Mouse (Mus musculus): Measurements from ENCODE around the gene Bcl9l. TPM values are rescaled to one million over a fixed set of nuclear protein-coding genes. Genes with fewer than 3 reads are reported as not detected.
"Not testable (repeated sequence)": the region's sequence is repeated elsewhere in the genome, so short reads cannot be mapped to it uniquely, and the experiment has no call there.

Gene Bcl9l
- polyA plus RNA-seq (2015; fragmentation: Nextera tagmentation; extraction: Ambion mirVana): 9.7 and 11.1 TPM in 2 replicates

- peak within 1 kb of the TSS; percentile 82 for H3K4me2 ChIP-seq (ENCODE audit: low read length)
- no peaks in the 10 kb centered on the region for H3K36me3 ChIP-seq (ENCODE audit: control insufficient read depth, insufficient read depth, low read length)
- H3K9me3 ChIP-seq (ENCODE audit: control insufficient read depth, low read length): no peaks in the 10 kb centered on the region
- H3K27me3 ChIP-seq (replicated peaks; ENCODE audit: control insufficient read depth, insufficient read depth, low read length): no peaks in the 10 kb centered on the region
- peak; percentile 75 for ATAC-seq
- peak within 1 kb of the TSS; percentile 98 for H3K27ac ChIP-seq (ENCODE audit: low read depth, low read length)
- H3K9ac ChIP-seq (ENCODE audit: low read depth, low read length): peak within 1 kb of the TSS; percentile 98
- peaks cover 50% of the 10 kb centered on the region for H3K4me1 ChIP-seq (ENCODE audit: control insufficient read depth, insufficient read depth, low read depth, low read length)
- H3K4me3 ChIP-seq (ENCODE audit: low read length): peak within 1 kb of the TSS; percentile 91
- WGBS: under 1% methylated on average over 21 of the region's 31 CpGs
Measured at GRCm38 (mm10) chr9:44482552-44482951, at the start of gene Bcl9l. Gene Bcl9l, plus strand, starts transcription at chr9:44482825.

DNA sequence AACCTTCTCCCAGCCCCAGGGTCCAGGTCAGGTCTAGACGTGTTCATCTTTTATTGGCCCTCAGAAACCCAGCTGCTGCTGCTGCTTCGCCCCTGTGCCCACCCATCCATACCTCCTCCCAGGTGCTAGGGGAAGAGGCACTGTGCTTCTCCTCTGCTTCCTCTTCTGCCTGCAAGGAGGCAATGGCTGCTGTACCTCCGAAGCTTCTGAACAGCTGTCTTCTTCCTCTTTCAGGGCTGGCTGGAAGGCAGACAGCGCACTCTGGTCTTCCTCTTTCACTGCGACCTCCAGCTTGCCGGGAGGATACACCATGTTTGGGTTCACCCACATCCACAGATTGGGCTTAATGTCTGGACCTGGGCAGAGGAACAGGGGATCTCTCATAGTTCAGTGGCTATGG is 46.9 kb upstream of the Bcl9l start:
- no peak overlapping the region for H3K27ac ChIP-seq (ENCODE audit: low read depth, low read length)
- H3K9me3 ChIP-seq (ENCODE audit: control insufficient read depth, low read length): no peaks in the 10 kb centered on the region
- H3K9ac ChIP-seq (ENCODE audit: low read depth, low read length): no peak overlapping the region
- no peaks in the 10 kb centered on the region for H3K4me1 ChIP-seq (ENCODE audit: control insufficient read depth, insufficient read depth, low read depth, low read length)
- H3K4me3 ChIP-seq (ENCODE audit: low read length): no peak overlapping the region
- 86% methylated on average over 6 of the region's 6 CpGs for WGBS
- no peaks in the 10 kb centered on the region for H3K36me3 ChIP-seq (ENCODE audit: control insufficient read depth, insufficient read depth, low read length)
- no peaks in the 10 kb centered on the region for H3K27me3 ChIP-seq (replicated peaks; ENCODE audit: control insufficient read depth, insufficient read depth, low read length)
- H3K4me2 ChIP-seq (ENCODE audit: low read length): no peak overlapping the region
- no peak for ATAC-seq

- no peaks in the 10 kb centered on the region for H3K4me1 ChIP-seq (ENCODE audit: control insufficient read depth, insufficient read depth, low read depth, low read length)
- no peaks in the 10 kb centered on the region for H3K36me3 ChIP-seq (ENCODE audit: control insufficient read depth, insufficient read depth, low read length)
- ATAC-seq: no peak
- H3K4me3 ChIP-seq (ENCODE audit: low read length): no peak within 1 kb of the TSS
- 78% methylated on average over 19 of the region's 19 CpGs for WGBS
- H3K9ac ChIP-seq (ENCODE audit: low read depth, low read length): no peak within 1 kb of the TSS
- H3K9me3 ChIP-seq (ENCODE audit: control insufficient read depth, low read length): no peaks in the 10 kb centered on the region
- H3K27me3 ChIP-seq (replicated peaks; ENCODE audit: control insufficient read depth, insufficient read depth, low read length): no peaks in the 10 kb centered on the region
- no peak within 1 kb of the TSS for H3K27ac ChIP-seq (ENCODE audit: low read depth, low read length)
- no peak within 1 kb of the TSS for H3K4me2 ChIP-seq (ENCODE audit: low read length)
Measured at GRCm38 (mm10) chr9:44440961-44441360, 41.7 kb upstream of the Bcl9l start, which contains the start of gene Foxr1. Gene Foxr1, minus strand, starts transcription at chr9:44441136.

GRCm38 (mm10) chr9:44444402-44445025 is 38.1 kb upstream of the Bcl9l start:
- ATAC-seq; H3K9me3 ChIP-seq (ENCODE audit: control insufficient read depth, low read length); H3K4me3 ChIP-seq (ENCODE audit: low read length); H3K4me2 ChIP-seq (ENCODE audit: low read length); H3K9ac ChIP-seq (ENCODE audit: low read depth, low read length); H3K27ac ChIP-seq (ENCODE audit: low read depth, low read length); H3K27me3 ChIP-seq (replicated peaks; ENCODE audit: control insufficient read depth, insufficient read depth, low read length); H3K36me3 ChIP-seq (ENCODE audit: control insufficient read depth, insufficient read depth, low read length); H3K4me1 ChIP-seq (ENCODE audit: control insufficient read depth, insufficient read depth, low read depth, low read length): not testable (repeated sequence)
- 85% methylated on average over 7 of the region's 7 CpGs for WGBS

- Histone ChIP-seq H3K27me3 (replicated peaks; ENCODE audit: control insufficient read depth, insufficient read depth, low read length) (no peaks in the 10 kb centered on the region), H3K4me2 (ENCODE audit: low read length) (no peak overlapping the region), H3K9ac (ENCODE audit: low read depth, low read length) (no peak overlapping the region), H3K4me1 (ENCODE audit: control insufficient read depth, insufficient read depth, low read depth, low read length) (peaks cover 4% of the 10 kb centered on the region), H3K9me3 (ENCODE audit: control insufficient read depth, low read length) (no peaks in the 10 kb centered on the region), H3K27ac (ENCODE audit: low read depth, low read length) (no peak overlapping the region), H3K36me3 (ENCODE audit: control insufficient read depth, insufficient read depth, low read length) (no peaks in the 10 kb centered on the region), H3K4me3 (ENCODE audit: low read length) (no peak overlapping the region)
- ATAC-seq: no peak
Measured at GRCm38 (mm10) chr9:44450387-44450786, 32.2 kb upstream of the Bcl9l start.

DNA sequence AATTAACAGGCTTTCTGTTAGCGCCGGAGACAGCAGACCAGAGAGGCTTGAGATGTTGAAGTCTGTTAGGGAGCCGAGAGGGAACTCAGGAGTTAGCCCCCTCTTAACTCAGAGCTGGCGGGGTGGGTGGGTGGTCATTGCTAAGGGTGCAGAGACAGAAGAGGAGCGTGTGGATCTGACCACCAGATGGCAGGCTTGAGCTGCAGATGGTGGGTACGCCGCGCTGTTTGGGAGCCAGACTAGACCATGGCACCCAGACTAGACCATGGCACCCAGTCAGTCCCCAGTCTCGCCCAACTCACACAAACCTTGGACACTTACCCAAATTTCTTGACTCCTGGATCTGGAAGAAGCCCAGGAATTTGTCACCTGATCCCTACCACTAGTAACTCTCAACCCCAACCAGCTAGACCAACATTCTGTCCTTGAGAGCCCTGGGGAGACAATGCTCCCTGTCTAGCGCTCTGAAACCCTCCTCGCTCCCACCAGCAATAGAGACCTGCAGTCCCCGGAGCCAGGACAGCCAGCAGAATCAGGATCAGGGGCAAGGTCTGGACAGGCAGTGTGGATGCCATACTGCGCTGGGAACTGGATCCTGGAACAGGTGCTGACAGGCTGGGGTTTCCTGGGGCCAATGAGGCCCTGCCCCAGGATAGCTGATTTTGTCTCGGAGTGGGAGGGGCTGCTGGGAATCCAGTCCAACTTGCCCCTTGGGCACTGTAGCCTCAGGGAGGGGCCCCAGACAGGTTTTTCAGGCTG is 28.3 kb upstream of the Bcl9l start:
- no peaks in the 10 kb centered on the region for H3K27me3 ChIP-seq (replicated peaks; ENCODE audit: control insufficient read depth, insufficient read depth, low read length)
- H3K4me3 ChIP-seq (ENCODE audit: low read length): no peak overlapping the region
- no peaks in the 10 kb centered on the region for H3K36me3 ChIP-seq (ENCODE audit: control insufficient read depth, insufficient read depth, low read length)
- peaks cover 23% of the 10 kb centered on the region for H3K4me1 ChIP-seq (ENCODE audit: control insufficient read depth, insufficient read depth, low read depth, low read length)
- no peaks in the 10 kb centered on the region for H3K9me3 ChIP-seq (ENCODE audit: control insufficient read depth, low read length)
- ATAC-seq: peak; percentile 73
- no peak overlapping the region for H3K4me2 ChIP-seq (ENCODE audit: low read length)
- H3K9ac ChIP-seq (ENCODE audit: low read depth, low read length): peak overlapping the region; percentile 33
- 9% methylated on average over 14 of the region's 14 CpGs for WGBS
- no peak overlapping the region for H3K27ac ChIP-seq (ENCODE audit: low read depth, low read length)

GRCm38 (mm10) chr9:44454891-44455220 is 27.8 kb upstream of the Bcl9l start, which contains the start of gene Upk2:
Gene Upk2, minus strand, starts transcription at chr9:44454976.
- ATAC-seq: no peak
- Histone ChIP-seq H3K9ac (ENCODE audit: low read depth, low read length) (peak within 1 kb of the TSS; percentile 33), H3K4me1 (ENCODE audit: control insufficient read depth, insufficient read depth, low read depth, low read length) (peaks cover 23% of the 10 kb centered on the region), H3K27ac (ENCODE audit: low read depth, low read length) (no peak within 1 kb of the TSS), H3K4me3 (ENCODE audit: low read length) (no peak within 1 kb of the TSS), H3K4me2 (ENCODE audit: low read length) (no peak within 1 kb of the TSS), H3K9me3 (ENCODE audit: control insufficient read depth, low read length) (no peaks in the 10 kb centered on the region), H3K36me3 (ENCODE audit: control insufficient read depth, insufficient read depth, low read length) (no peaks in the 10 kb centered on the region), H3K27me3 (replicated peaks; ENCODE audit: control insufficient read depth, insufficient read depth, low read length) (no peaks in the 10 kb centered on the region)
- 23% methylated on average over 4 of the region's 4 CpGs for WGBS

GRCm38 (mm10) chr9:44457035-44457742 is 25.4 kb upstream of the Bcl9l start:
- WGBS: 2% methylated on average over 11 of the region's 11 CpGs
- H3K4me1 ChIP-seq (ENCODE audit: control insufficient read depth, insufficient read depth, low read depth, low read length): peaks cover 23% of the 10 kb centered on the region
- peak overlapping the region; percentile 49 for H3K9ac ChIP-seq (ENCODE audit: low read depth, low read length)
- no peaks in the 10 kb centered on the region for H3K27me3 ChIP-seq (replicated peaks; ENCODE audit: control insufficient read depth, insufficient read depth, low read length)
- peak overlapping the region; percentile 53 for H3K4me2 ChIP-seq (ENCODE audit: low read length)
- ATAC-seq: peak; percentile 97
- H3K27ac ChIP-seq (ENCODE audit: low read depth, low read length): peak overlapping the region; percentile 88
- H3K9me3 ChIP-seq (ENCODE audit: control insufficient read depth, low read length): no peaks in the 10 kb centered on the region
- no peak overlapping the region; the same call in 1 of the 2 replicates for H3K4me3 ChIP-seq (ENCODE audit: low read length)
- H3K36me3 ChIP-seq (ENCODE audit: control insufficient read depth, insufficient read depth, low read length): no peaks in the 10 kb centered on the region

DNA sequence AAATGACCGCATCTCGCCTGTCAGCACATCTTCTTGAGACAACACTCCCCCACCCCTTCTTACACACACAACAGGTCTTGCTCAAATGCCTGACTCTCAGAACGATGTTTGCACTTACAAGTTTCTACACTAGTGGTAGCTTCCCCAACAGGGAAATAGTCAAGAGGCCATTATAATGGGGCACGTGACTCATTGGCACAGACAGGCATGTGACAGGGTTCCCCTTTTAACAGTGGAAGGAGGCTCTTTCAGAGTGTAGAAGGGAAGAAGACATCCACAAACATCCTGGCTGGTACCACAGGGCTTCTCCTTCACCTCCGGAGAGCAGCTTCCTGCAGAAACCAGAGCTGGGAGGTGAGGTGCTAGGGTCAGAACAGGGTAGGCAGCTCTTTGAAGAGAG is 20.7 kb upstream of the Bcl9l start:
- Histone ChIP-seq H3K27ac (ENCODE audit: low read depth, low read length) (no peak overlapping the region), H3K9me3 (ENCODE audit: control insufficient read depth, low read length) (no peaks in the 10 kb centered on the region), H3K4me3 (ENCODE audit: low read length) (no peak overlapping the region), H3K9ac (ENCODE audit: low read depth, low read length) (no peak overlapping the region), H3K4me2 (ENCODE audit: low read length) (no peak overlapping the region), H3K27me3 (replicated peaks; ENCODE audit: control insufficient read depth, insufficient read depth, low read length) (no peaks in the 10 kb centered on the region), H3K36me3 (ENCODE audit: control insufficient read depth, insufficient read depth, low read length) (no peaks in the 10 kb centered on the region), H3K4me1 (ENCODE audit: control insufficient read depth, insufficient read depth, low read depth, low read length) (peaks cover 10% of the 10 kb centered on the region)
- WGBS: 86% methylated on average over 5 of the region's 5 CpGs
- no peak for ATAC-seq
